Mouse (Mus musculus) lung, postnatal 0 days (tissue): ENCODE results near the gene Arl16.

Experiments
- CTCF ChIP-seq: IDR thresholded peaks from 2 replicates; pipeline ENCODE4 v1.5.1; 2016; ENCODE audit warnings: antibody characterized with exemption, mild to moderate bottlenecking
- EP300 ChIP-seq: IDR thresholded peaks from 2 replicates; pipeline ENCODE4 v1.6.1; 2016; ENCODE audit warnings: antibody characterized with exemption, mild to moderate bottlenecking, control low read depth

DNA sequence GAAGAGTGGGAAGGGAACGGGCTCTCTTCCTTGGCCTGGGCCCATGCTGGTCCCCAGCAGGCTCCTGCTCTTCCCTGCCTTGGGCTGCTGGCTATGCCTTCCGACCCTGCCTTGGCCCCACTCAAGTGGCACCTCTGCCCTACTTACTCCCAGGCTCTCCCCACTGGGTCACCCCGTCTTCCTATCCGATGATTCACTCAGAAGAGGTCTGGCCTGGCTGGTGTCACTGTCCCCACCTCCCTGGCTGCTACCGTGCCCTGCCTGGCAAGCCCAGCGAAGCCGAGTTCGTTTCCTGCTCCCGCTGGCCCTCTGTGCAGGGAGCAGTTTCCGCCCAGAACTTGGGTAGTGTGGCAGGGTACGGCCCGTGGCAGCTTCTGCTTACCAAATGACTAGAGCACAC, 30.8 kb upstream of the Arl16 start:
- TF ChIP-seq CTCF: no peak
- TF ChIP-seq EP300: no peak
